Mouse (Mus musculus) kidney, postnatal 0 days (tissue): ENCODE measurements around the gene Zfp839. TPM values are rescaled to one million over a fixed set of nuclear protein-coding genes. Genes with fewer than 3 reads are reported as not detected.

Source experiments
- ATAC-seq: fragments of 200-750 bp; cut with Nextera tagmentation; replicated peaks from 2 replicates; pipeline ENCODE4 v1.8.0; 2017; ENCODE audit warnings: low read depth, moderate number of reproducible peaks, moderate TSS enrichment, moderate library complexity; ENCODE audit not compliant: low FRiP score
- DNase-seq: peaks from one replicate; pipeline ENCODE4 v3.0.0-alpha.2; 2016; ENCODE audit warnings: low spot score
- H3K27ac ChIP-seq: fragments of 300-500 bp; sonication (generic); 2 replicates; pipeline ENCODE4 v1.5.1; 2014; ENCODE audit warnings: mild to moderate bottlenecking
- H3K27me3 ChIP-seq: fragments of 300-500 bp; sonication (generic); 2 replicates; pipeline ENCODE4 v1.6.1; 2014; ENCODE audit warnings: low read length, mixed read lengths; ENCODE audit not compliant: insufficient read depth
- H3K36me3 ChIP-seq: fragments of 300-500 bp; sonication (generic); 2 replicates; pipeline ENCODE4 v1.6.1; 2014; ENCODE audit warnings: low read length, mixed read lengths; ENCODE audit not compliant: insufficient read depth
- H3K4me1 ChIP-seq: fragments of 300-500 bp; sonication (generic); replicated peaks from 2 replicates; pipeline ENCODE4 v1.6.1; 2014; ENCODE audit warnings: antibody characterized with exemption, low read length, mixed read lengths; ENCODE audit not compliant: insufficient read depth
- H3K4me2 ChIP-seq: fragments of 300-500 bp; sonication (generic); 2 replicates; pipeline ENCODE4 v1.6.1; 2014; ENCODE audit warnings: mild to moderate bottlenecking, low read length, moderate library complexity, mixed read lengths
- H3K4me3 ChIP-seq: fragments of 300-500 bp; sonication (generic); replicated peaks from 2 replicates; pipeline ENCODE4 v1.5.1; 2014; ENCODE audit warnings: low read depth, low read length
- H3K9ac ChIP-seq: fragments of 300-500 bp; sonication (generic); 2 replicates; pipeline ENCODE4 v1.6.1; 2014; ENCODE audit warnings: low read depth, low read length
- H3K9me3 ChIP-seq: fragments of 300-500 bp; sonication (generic); replicated peaks from 2 replicates; pipeline ENCODE4 v1.6.1; 2016; ENCODE audit warnings: low read length, inconsistent platforms, mixed read lengths
- CTCF ChIP-seq: IDR thresholded peaks from 2 replicates; pipeline ENCODE4 v1.5.1; 2016; ENCODE audit warnings: antibody characterized with exemption, low read depth, mild to moderate bottlenecking, moderate library complexity
- WGBS: fragments of 180-500 bp; shearing (Covaris S2); extraction: QIAGEN DNeasy Blood & Tissue Kit; methylation state at CpG from one replicate; pipeline ENCODE4 v1.1.7; 2014; 5-methylcytosine and 5-hydroxymethylcytosine counted together
- polyA plus RNA-seq: library from polyadenylated mRNA; unstranded; fragments of >200 nt; fragmentation: Nextera tagmentation; extraction: Ambion mirVana; gene quantifications from 2 replicates; pipeline ENCODE4 v1.2.1, GENCODE M21; 2015

Zfp839 gene
- polyA plus RNA-seq, 1 experiment from 2014 or later: 2.2 TPM

DNA sequence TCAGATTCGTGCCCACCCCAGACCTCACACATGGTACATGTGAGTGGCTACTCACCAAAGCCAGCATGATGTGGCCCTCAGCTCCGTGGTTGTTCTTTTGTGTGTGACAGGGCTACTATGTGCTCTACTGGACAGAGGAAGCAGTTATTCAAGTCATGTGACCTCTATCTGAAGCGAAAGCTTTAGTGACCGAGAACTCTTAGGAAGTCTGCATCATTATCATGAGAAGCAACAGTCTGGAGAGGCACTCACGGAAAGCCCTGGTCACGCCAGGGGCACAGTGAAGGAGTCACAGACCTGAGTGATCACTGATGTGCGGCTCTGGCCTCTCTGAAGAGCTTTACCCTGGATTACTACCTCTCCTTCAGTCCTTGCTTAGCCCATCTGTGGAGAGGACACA lies 27.7 kb upstream of the Zfp839 start:
- ATAC-seq: no peak
- Histone ChIP-seq H3K4me3 (no peak overlapping the region), H3K9me3 (no peaks in the 10 kb centered on the region), H3K9ac (no peak overlapping the region), H3K27me3 (no peaks in the 10 kb centered on the region), H3K4me2 (no peak overlapping the region), H3K4me1 (no peaks in the 10 kb centered on the region), H3K27ac (no peak overlapping the region), H3K36me3 (no peaks in the 10 kb centered on the region)
- no peak for TF ChIP-seq CTCF
- WGBS: 70% methylated on average over 7 of the region's 7 CpGs
- no peak for DNase-seq

- WGBS: 92% methylated on average over 4 of the region's 4 CpGs
- no peak for TF ChIP-seq CTCF
- H3K4me1 ChIP-seq: no peaks in the 10 kb centered on the region
- no peak overlapping the region for H3K27ac ChIP-seq
- H3K4me3 ChIP-seq: no peak overlapping the region
- no peaks in the 10 kb centered on the region for H3K9me3 ChIP-seq
- ATAC-seq (no peak), DNase-seq (no peak)
- no peaks in the 10 kb centered on the region for H3K36me3 ChIP-seq
- H3K9ac ChIP-seq: no peak overlapping the region
- no peak overlapping the region for H3K4me2 ChIP-seq
- no peaks in the 10 kb centered on the region for H3K27me3 ChIP-seq
These were observed 21.1 kb upstream of the Zfp839 start for GRCm38 (mm10) chr12:110828908-110829307.

DNA sequence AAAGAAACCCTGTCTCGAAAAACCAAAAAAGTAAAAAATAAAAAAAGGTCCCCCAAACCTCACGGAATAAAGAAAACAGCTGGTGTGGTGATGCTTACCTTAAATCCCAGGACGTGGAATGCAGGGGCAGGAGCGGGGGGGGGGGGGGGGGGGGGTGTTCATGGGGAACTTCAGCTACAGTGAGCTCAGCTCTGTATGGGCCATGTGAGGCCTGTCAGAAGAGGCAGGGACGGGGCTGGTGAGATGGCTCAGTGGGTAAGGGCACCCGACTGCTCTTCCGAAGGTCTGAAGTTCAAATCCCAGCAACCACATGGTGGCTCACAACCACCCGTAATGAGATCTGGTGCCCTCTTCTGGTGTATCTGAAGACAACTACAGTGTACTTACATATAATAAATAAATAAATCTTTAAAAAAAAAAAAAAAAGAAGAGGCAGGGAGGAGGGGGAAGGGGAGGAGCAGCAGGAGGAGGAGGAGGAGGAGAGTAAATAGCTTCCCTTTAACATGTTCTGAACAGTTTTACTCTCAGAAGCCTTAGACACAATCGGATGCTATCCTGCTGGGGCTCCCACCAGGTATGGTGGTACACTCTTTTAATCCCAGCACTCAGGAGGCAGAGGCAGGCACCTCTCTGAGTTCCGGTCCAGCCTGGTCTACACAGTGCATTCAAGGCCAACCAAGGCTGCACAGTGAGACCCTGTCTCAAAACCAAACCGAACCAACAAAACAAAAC lies 19.6 kb upstream of the Zfp839 start:
- no peak for ATAC-seq
- WGBS: 94% methylated on average over 9 of the region's 11 CpGs
- no peak overlapping the region for H3K4me2 ChIP-seq

DNA sequence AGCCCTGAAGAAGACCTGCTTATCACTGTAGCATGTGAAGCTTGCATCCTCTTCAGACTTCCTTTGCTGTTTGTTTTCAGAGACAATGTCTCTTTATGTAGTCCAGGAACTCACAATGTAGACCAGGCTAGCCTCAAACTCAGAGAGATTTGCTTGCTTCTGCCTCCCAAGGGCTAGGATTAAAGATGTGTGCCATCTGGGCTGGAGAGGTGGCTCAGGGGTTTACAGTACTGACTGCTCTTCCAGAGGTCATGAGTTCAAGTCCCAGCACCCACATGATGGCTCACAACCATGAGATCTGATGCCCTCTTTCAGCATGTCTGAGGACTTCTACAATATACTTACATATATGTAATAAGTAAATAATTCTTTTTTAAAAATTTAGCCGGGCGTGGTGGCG lies 14.9 kb upstream of the Zfp839 start:
- TF ChIP-seq CTCF: no peak
- no peak for DNase-seq
- H3K27ac ChIP-seq: no peak overlapping the region
- no peaks in the 10 kb centered on the region for H3K9me3 ChIP-seq
- WGBS: 96% methylated on average over 3 of the region's 3 CpGs
- H3K9ac ChIP-seq: no peak overlapping the region
- no peak overlapping the region for H3K4me3 ChIP-seq
- no peaks in the 10 kb centered on the region for H3K4me1 ChIP-seq
- ATAC-seq: no peak
- no peaks in the 10 kb centered on the region for H3K36me3 ChIP-seq
- H3K27me3 ChIP-seq: no peaks in the 10 kb centered on the region
- H3K4me2 ChIP-seq: no peak overlapping the region

More for the DNA sequence above, 19.6 kb upstream of the Zfp839 start:
- H3K9ac ChIP-seq: no peak overlapping the region
- no peaks in the 10 kb centered on the region for H3K9me3 ChIP-seq
- H3K36me3 ChIP-seq: no peaks in the 10 kb centered on the region
- no peaks in the 10 kb centered on the region for H3K4me1 ChIP-seq
- no peak overlapping the region for H3K27ac ChIP-seq
- no peaks in the 10 kb centered on the region for H3K27me3 ChIP-seq
- no peak overlapping the region for H3K4me3 ChIP-seq
- TF ChIP-seq CTCF: no peak
- no peak for DNase-seq

GRCm38 (mm10) chr12:110836729-110837128 lies 13.3 kb upstream of the Zfp839 start:
- WGBS: 24% methylated on average over 6 of the region's 6 CpGs
- Histone ChIP-seq H3K4me1 (no peaks in the 10 kb centered on the region), H3K27me3 (no peaks in the 10 kb centered on the region), H3K9me3 (no peaks in the 10 kb centered on the region), H3K4me2 (peak overlapping the region; percentile 29; the same call in 1 of the 2 replicates), H3K9ac (peak overlapping the region; percentile 28; the same call in 1 of the 2 replicates), H3K27ac (peak overlapping the region; percentile 92), H3K36me3 (no peaks in the 10 kb centered on the region), H3K4me3 (no peak overlapping the region)
- no peak for TF ChIP-seq CTCF
- DNase-seq (peak; percentile 71), ATAC-seq (no peak)

- DNase-seq (no peak), ATAC-seq (no peak; the same call in 1 of the 2 replicates)
- H3K36me3 ChIP-seq: no peaks in the 10 kb centered on the region
- 37% methylated on average over 5 of the region's 5 CpGs for WGBS
- no peaks in the 10 kb centered on the region for H3K9me3 ChIP-seq
- no peak overlapping the region for H3K4me3 ChIP-seq
- peak overlapping the region; percentile 29; the same call in 1 of the 2 replicates for H3K4me2 ChIP-seq
- no peaks in the 10 kb centered on the region for H3K4me1 ChIP-seq
- peak overlapping the region; percentile 28; the same call in 1 of the 2 replicates for H3K9ac ChIP-seq
- peak overlapping the region; percentile 92 for H3K27ac ChIP-seq
- no peaks in the 10 kb centered on the region for H3K27me3 ChIP-seq
- TF ChIP-seq CTCF: no peak
These were observed 12.7 kb upstream of the Zfp839 start for GRCm38 (mm10) chr12:110837192-110837841.
